Mouse (Mus musculus) adrenal gland, adult (tissue): ENCODE results near the gene Ric8a.
A peak's percentile ranks its signal among the peaks of the same experiment; 100 is the strongest.

Source experiments
- DNase-seq, 2 experiments: peaks; one replicate each; pipeline ENCODE4 v3.0.0; 2022 to 2023; ENCODE audit warnings: low spot score in 1 of 2; ENCODE audit not compliant: inconsistent age in 2 of 2

Gene Ric8a

DNA sequence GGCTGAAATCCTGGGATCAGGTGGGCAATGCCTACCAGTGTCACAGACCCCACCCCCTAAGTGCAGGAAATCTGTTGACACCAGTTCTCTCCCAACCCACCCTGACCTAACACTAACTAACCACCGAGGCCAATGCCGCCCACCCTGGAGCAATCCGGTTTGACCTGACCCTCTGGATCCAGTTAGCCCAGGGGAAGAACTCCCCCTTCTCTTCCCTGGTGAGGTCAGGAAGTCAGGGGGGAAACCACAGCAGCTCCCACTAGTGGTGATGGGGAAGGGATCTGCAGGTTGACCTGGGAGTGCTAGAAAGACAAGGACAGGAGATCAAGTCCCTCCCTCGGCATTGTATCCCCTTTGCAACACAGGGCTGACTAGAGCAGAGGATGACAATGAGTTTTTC, 11.1 kb upstream of the Ric8a start:
- DNase-seq = peak in 1 of 2 experiments; percentile 46

DNA sequence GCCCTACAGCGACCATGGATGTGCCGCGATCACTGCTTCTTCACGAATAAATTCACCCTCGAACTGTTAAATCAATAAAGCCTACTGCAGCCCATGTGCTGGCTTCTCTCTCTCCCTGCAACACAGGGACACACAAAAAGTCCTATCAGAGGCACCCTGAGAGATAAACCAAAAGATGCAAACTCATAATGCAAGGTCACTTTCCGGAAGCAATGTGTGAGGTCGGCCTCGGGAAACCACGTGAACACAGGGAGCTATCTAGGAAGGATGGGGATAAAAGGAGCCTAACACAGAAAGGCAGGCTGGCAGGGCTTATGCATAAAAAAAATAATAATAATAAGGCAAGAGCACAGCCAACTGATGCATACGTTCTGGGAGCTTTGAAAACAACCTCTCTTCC, 10.1 kb upstream of the Ric8a start:
- DNase-seq = peak in 1 of 2 experiments; percentile 76

DNA sequence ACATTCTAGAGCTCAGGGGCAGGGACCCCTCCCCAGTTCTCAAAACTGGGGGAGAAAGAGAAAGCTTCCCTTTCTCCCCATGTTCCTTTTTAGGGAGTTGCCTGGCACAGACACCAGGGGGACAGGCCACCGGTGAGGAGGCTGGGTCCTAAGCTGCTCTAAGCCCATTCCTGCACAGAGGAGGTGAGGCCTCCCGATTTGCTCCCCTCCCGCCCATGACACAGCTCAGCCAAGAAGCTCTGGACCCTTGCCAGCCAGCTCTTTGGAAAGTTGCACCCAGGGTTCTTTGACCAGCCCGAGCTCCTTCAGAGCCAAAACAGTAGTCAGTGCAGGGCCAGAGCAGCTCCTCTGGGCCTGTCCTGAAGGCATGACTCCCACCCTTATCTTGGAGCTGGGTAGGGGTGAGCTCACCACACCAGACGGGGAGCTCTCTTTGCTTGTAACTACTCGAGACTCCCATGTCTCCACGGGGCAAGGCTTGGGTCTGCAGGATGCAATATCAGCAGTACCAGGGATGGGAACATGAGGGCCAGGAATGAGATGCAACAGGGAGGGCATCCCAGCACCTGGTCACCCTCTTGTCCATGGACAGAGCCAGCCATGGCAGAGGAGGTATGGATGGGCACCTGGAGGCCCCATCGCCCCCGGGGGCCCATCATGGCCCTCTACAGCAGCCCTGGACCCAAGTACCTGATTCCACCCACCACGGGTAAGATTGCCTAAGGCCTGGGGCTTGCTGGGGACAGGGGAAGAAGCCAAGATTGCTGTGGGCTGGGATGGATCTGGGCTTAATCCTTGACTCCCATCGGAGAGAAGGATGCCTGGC, 8.8 kb upstream of the Ric8a start, which contains the start of gene Odf3:
TSS of gene Odf3 (plus strand) at position 51 of the 826 bp plus-strand sequence.
- peak; percentile 82 to 93 for DNase-seq

DNA sequence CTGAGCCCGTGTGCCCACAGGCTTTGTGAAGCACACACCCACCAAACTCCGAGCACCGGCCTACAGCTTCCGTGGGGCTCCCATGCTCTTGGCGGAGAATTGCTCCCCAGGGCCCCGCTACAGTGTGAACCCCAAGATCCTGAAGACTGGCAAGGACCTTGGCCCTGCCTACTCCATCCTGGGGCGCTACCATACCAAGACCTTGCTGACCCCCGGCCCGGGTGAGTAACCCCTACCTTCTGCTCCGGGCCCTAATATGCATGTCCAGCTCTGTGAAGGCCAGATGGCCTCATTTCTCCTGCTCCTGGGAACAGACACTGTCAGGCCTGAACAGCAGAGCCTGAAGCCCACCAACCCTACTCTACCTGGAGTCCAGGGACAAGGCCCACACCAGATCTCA, 8.2 kb upstream of the Ric8a start:
- no peak for DNase-seq

DNA sequence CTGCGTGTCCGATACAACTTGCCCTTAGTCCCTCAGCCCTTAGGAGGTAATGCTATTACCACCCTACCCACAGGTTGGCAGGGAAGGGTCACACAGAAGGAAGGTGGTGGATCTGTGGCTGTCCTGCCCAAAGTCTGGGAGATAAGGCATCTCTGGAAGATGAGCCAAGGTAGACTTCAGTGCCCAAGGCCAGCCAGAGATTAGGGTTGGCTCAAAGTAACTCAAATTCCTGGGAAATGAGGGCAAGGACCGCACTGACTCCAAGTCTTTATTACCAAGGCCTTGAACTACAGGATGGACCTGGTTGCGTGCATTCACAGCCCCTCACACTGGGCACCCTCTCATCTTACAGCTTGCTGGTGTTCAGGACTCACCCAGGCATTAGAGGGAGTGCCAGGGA, 4.8 kb upstream of the Ric8a start:
- peak; percentile 70 to 86 for DNase-seq

DNA sequence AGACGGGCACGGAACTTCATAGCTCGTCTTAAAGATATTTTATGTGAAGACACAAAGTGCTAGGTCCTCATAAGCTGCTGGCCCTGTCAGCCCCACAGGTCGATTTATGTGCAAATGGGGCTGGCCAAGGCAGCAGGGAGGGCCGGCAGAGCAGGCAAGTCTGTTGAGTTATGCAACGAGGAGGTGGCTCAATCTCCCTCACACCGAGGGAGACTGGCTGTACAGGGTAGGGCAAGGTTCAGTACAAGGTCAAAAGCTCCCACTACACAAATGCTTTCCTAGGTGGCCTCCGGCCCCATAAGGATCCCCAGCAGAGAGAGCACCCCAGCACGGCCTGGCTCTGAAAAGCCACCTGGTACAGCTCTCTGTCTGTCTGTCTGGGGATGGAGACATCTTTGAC, 3.4 kb upstream of the Ric8a start:
- peak; percentile 71 to 87 for DNase-seq

DNA sequence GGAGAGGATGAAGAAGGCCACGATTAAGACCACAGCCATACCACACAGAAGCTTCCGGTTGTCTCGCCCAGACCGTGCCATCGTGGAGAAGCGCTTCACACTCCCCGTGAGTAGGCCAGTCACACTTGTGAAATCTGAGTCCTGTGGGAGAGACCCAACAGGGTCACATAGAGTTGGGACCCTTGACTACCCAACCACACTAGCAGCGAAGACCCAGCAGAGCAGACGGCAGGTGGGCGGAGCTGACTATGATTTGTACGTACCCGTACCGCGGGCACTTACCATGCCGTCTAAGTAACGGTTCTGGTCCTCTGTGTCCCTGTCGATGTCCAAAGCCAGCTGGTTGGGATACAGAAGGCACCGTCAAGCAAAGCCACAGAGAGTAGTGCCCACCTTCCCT, 2.3 kb upstream of the Ric8a start:
- DNase-seq = peak in 1 of 2 experiments; percentile 47

DNA sequence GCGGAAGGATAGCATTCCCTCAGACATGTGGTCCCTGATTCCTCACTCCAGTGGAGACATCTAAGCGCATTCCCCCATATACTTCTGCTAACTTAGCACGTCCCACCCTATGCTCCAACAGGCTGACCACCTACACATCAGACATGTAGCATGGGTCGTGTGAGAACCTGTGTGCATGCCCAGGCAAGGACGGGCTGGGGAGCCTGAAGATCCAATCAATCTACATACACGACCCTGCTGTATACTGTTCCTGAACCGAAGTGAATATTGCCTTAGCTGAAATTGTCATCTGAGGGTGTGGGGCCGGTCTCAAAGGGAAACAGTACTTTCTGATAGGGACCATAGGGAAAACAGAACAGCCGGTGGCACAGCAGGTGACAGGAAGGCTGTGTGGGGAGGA, 1.6 kb upstream of the Ric8a start:
- no peak for DNase-seq

DNA sequence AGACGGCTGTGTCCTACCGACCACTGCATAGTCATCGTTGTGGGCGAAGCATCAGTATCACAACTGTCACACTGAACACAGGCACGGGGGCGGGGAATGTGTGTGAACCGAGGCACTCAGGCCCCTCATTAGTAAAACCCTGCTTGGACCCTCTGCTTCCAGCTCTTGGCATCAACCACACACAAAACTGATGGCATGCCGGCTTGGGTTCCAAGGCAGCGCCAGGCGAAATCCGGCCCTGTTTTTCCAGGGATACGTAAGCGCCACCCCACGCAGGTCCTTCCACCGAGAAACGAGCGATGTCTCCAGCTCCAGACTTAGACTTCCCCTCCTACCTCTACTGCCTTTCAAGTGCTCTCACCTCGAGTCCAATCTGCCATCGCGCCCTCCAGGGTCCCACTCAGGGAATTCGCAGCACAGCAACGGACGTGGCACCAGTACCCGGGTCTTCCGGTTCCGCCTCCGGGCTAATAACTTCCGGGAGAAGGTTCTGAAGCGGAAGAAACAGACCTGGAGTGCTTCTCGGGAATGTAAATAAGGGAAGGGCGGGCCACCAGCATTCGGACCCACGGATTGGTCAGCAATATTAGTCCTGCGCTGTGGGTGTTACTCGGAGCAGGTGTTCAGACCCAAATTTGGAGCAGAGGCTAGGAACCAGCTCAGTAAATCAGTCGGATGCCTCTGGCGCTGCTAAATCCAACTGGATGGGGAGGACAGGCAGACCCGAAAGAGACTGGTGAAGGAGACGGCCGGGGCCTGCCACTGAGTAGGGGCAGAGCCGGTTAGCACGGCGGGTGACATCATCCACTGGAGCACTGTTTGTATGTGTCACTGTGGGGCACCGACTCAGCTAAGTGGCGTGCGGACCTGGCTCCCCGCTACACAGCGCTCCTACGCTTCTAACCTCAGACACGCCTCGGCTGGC, 635 bp upstream of the Ric8a start, which contains the start of gene Gm45785:
TSS of gene Gm45785 (minus strand) at position 472 of the 925 bp plus-strand sequence.
- peak; percentile 92 to 97 for DNase-seq

DNA sequence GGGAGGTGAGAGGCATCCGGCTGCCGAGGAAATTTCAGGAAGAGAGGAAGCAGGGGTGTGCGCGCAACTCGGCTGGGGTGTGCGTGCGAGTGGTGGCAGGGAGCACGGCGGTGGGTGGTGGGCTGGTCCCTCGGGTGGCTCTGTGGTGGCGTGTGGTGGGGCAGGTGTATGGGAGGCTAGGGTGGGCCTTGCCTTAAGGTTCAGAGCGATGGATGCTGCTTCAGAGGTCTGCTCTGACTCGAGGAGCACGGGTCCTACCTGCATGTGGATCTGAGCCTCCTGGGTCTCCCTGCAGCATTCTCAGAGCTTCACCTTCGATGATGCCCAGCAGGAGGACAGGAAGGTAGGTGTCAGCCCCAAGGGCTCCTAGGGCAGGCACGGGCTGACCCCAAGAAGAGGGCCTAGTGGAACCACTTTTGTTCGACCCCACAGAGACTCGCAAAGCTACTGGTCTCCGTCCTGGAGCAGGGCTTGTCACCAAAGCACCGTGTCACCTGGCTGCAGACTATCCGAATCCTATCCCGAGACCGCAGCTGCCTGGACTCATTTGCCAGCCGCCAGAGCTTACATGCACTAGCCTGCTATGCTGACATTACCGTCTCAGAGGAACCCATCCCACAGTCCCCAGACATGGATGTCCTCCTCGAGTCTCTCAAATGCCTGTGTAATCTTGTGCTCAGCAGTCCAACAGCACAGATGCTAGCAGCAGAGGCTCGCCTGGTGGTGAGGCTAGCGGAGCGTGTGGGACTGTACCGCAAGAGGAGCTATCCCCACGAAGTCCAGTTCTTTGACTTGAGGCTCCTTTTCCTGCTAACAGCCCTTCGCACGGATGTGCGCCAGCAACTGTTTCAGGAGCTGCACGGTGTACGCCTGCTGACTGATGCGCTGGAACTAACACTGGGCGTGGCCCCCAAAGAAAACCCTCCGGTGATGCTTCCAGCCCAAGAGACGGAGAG, 1.1 kb downstream of the Ric8a start, which contains the start of gene Bet1l:
TSS of gene Bet1l (minus strand) at position 28 of the 956 bp plus-strand sequence.
- no peak for DNase-seq

DNA sequence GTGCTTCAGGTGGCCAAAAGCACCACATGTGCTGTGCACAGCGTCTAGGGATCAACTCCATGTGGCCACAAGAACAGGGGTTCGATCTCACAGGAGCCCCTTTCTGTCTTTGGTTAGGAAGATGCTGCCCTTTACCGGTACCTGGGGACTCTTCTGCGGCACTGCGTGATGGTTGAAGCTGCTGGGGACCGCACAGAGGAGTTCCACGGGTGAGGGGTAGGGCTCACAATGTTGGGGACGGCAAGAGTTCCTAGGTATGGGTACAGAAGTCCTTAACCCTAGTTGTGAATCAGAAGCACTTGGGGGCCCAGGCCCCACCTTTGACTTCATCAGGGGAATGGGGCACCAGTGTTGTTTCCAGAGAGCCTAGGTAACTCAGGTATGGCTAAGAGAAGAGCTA, 2.0 kb downstream of the Ric8a start:
- no peak for DNase-seq

DNA sequence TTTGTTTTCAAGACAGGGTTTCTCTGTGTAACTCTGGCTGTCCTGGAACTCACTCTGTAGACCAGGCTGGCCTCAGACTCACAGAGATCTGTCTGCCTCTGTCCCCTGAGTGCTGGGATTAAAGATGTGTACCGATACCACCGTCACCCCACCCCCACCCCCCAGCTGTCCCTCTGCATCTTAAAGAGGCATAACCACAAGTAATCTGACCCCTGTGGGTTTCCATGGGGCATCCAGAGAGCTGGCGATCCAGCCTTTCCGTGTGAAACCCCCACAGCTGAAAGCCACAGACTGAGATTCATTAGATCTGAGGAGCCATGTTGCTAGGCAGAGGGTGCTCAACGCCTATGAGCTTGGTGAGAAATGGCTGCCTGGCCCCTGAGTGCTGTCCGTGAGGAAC, 3.2 kb downstream of the Ric8a start:
- no peak for DNase-seq

DNA sequence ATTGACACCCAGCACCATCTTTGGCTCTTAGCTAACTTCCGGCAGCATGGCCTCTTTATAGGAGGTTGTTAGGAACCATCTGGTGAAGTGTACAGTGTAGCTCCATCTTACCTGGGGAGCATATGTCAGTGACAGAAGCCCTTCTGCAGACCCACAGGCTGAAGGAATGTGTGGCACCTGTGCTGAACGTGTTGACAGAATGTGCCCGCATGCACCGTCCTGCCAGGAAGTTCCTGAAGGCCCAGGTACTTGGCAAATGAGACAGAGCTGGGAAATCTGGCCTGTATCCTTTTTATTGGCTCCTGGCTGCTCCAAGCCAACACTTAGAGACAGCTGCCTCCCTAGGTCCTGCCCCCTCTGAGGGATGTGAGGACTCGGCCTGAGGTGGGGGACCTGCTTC, 4.0 kb downstream of the Ric8a start:
- no peak for DNase-seq

DNA sequence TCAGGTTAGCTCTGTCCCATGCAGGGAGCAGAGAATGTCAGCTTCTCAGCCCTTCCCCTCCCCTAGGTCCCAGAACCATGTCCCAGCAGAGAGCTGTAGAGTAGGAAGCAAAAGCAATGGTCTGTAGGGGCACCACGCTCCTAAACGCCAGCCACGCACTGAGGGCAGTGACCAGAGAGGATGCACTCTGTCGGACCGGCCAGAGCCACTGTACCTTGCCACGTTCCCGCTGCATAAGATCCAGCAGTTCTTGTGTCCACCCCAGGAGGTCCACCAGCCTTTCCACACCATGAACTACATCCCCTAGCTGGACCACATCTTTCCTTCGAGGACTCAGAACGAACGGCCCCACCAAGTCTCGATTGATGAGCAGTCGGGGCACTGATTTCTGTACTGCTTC, 8.0 kb downstream of the Ric8a start:
- DNase-seq = no peak

DNA sequence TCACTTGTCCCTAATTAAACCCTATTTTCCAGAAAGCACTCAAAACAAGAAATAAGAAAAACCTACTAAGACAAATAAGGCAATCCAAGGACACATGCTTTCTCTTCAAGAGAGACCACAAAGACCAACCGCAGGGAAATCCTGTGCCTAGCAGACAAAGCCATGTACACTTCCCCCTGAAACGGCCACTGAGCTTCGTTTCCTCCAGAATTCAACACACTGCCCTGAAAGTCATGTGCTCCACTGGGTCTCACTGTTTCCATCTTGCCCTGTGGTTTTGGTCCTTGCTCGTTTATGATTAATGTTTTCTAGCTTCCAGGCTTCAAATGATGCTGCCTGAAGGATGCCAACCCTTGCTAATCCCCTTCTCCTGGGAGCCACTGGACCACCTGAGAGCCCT, 17.5 kb downstream of the Ric8a start:
- DNase-seq = no peak

DNA sequence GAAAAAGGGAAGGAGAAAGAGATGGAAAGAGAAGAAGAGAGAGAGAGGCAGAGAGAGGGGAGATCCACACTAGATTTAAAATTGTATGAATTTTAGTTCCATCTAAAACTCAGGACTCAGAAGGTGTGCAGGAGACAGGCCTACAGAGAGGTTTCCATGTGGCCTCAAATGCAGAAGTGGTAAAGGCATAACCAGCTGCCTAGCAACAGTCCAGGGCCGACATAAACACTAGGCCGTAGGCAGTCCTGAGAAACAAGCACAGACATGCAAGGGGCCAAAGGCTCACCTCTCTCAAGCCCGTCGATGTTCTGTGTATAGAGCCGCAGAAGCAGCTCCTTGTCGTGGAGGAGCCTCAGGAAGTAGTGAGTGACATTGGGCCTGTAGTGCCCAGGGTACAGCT, 20.6 kb downstream of the Ric8a start:
- no peak for DNase-seq

DNA sequence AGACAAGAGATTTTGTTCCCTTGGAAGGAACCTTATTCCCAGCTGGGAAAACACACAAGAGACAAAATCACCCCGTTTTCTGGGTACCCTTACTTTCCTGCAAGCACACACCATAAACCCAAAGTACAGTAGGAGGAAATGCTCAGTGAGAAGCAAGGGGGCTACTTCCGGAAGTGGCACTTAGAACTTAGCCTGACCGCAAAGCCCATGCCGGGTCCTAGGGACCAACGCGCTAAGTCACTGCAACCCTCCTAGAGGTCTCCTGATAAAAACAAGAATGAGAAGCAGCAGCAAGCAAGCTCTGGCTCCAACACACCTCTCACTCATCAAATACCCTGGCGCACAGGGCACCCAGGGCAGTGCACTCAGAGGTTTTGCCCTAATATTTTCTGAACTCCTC, 22.6 kb downstream of the Ric8a start:
- DNase-seq = no peak

DNA sequence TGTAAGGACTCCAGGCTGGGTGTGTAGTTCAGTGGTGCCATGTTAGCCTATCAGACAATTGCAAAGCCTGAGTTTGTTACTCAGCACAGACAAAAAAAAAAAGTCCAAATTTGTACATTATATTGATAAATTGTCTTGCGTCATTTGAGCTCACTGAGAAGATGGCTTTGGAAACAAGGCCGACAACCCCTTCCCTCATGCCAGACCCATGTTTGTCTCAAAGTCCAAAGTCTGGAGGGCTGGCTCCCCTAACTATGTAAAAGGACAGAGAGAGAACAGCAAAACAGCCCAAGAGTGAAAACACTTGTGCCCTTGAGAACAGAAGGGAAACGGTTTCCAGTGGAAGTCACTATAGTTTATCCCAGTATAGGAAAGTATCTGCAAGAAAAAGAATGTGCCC, 23.7 kb downstream of the Ric8a start:
- no peak for DNase-seq

DNA sequence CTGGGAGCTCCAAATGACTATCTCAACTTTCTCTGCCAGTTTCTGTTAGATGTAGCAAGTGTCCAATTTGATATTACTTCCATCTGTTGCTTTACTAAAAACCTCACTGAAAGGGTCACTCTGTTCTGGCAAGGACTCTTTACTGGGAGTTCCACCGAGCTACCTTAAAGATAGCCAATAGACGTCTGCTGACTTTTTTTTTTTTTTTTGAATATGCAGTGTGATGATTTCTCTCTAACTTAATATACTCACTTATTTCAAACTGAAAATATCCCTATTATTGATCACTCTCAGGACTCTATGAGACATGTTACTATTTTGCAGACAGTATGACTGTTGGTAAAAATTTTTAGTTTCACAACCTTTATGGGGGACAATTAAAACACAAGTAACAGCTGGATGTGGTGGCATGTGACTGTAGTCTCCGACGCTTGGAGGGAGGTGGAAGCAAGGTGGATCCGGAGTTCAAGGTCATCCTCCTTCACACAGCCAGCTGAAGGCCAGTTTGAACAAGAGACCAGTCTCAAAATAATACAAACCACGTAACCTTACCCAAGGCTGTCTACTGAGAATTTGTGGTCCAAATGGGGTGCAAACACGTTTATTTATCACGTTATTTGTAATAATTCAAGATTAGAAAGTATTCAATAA, 24.2 kb downstream of the Ric8a start:
- peak in 1 of 2 experiments; percentile 58 for DNase-seq
